Mouse (Mus musculus) retina, postnatal 1 day (tissue): ENCODE results near the gene Twistnb.

Experiments
- DNase-seq: peaks from one replicate; pipeline ENCODE4 v3.0.0-alpha.2; 2012

Gene Twistnb

GRCm38 (mm10) chr12:33429387-33430160 is at the start of gene Twistnb:
TSS of gene Twistnb (plus strand) at chr12:33429635.
- DNase-seq = peak; percentile 98

GRCm38 (mm10) chr12:33388842-33389241 is 40.6 kb upstream of the Twistnb start:
- peak; percentile 89 for DNase-seq

GRCm38 (mm10) chr12:33390844-33391560 is 38.4 kb upstream of the Twistnb start:
- DNase-seq = no peak

GRCm38 (mm10) chr12:33394804-33395623 is 34.4 kb upstream of the Twistnb start, which contains the start of gene Efcab10:
TSS of gene Efcab10 (plus strand) at chr12:33394854.
- DNase-seq = peak; percentile 67

- no peak for DNase-seq
These were observed 26.2 kb upstream of the Twistnb start for GRCm38 (mm10) chr12:33403265-33403693.

GRCm38 (mm10) chr12:33404996-33405395 is 24.4 kb upstream of the Twistnb start:
- DNase-seq = no peak

GRCm38 (mm10) chr12:33405398-33406026 is 23.9 kb upstream of the Twistnb start:
- DNase-seq = peak; percentile 67

- peak; percentile 19 for DNase-seq
These were observed 17.8 kb upstream of the Twistnb start for GRCm38 (mm10) chr12:33411580-33412151.

GRCm38 (mm10) chr12:33424329-33424728 is 5.1 kb upstream of the Twistnb start:
- peak; percentile 69 for DNase-seq

- no peak for DNase-seq
These were observed 2.1 kb upstream of the Twistnb start for GRCm38 (mm10) chr12:33427293-33427692.

- DNase-seq = no peak
These were observed 1.7 kb upstream of the Twistnb start for GRCm38 (mm10) chr12:33427726-33428125.

GRCm38 (mm10) chr12:33433812-33434211 is 4.4 kb downstream of the Twistnb start:
- no peak for DNase-seq

- no peak for DNase-seq
These were observed 5.3 kb downstream of the Twistnb start for GRCm38 (mm10) chr12:33434758-33435157.

- no peak for DNase-seq
These were observed 26.0 kb downstream of the Twistnb start for GRCm38 (mm10) chr12:33455418-33455817.

GRCm38 (mm10) chr12:33456242-33456641 is 26.8 kb downstream of the Twistnb start:
- peak; percentile 11 for DNase-seq

GRCm38 (mm10) chr12:33480975-33481374 is 51.5 kb downstream of the Twistnb start:
- DNase-seq = peak; percentile 28

- no peak for DNase-seq
These were observed 53.5 kb downstream of the Twistnb start for GRCm38 (mm10) chr12:33482931-33483330.
